Mouse (Mus musculus): ENCODE data around the gene Gm5868.

DNA sequence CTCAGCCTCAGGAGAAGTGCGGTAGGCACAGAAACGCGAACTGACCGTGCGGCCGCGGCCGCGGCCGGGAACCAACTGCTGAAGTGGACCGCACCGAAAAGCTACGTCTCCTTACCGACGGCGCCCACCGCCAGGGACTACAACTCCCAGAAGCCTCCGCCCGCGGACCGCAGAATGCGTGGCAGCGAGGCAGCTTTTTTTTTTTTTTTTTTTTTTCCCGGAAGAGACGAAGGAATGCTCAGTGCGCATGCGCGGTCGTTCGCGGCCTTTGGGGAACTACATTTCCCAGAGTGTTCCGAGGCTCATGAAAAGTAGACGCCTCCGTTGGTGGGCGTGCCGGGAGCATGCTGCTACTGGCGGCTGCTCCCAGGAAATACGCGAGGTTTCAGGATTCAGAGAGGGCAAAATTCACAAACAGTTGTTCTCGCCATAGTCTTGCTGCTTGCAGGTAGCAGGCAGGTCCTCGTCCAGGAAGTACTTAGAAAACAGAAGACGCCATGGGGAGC is 27.8 kb downstream of the Gm5868 start, which contains the start of gene Nfxl1:
- TF ChIP-seq POLR2A (IDR thresholded peaks at IDR 0.05; ENCODE audit: borderline replicate concordance, insufficient read depth, low read length) (peak; percentile 77; the same call in 1 of the 2 replicates), CTCF (IDR thresholded peaks at IDR 0.05; ENCODE audit: borderline replicate concordance, insufficient read depth, low read depth, low read length) (no peak)

Measured in cerebellum, adult 2 months (tissue).